18 mouse cellular contexts compared by ENCODE assay signal in the genomic region with DNA sequence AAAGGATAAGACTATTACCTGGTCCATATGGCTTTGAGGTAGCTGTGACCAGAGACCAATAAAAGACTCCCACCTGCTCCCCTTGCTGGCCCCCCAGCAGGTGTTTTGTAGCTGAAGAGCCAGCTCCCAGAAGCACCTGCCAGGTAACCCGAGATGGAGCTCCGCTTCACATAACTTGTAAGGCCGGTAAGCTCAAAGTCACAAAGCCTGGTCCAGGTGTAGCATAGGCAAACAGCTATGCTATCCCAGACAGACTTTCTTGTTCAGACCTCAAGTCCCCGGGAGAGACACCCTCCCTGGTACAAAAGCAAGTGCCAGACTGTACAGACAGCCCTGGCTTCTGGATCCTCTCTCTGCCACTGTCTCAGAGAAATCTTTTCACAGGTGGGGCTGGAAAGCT.
"Had no signal": no experiment of that assay in that cellular context is flagged by ENCODE, and none has a peak within 500 bp of the region (broad histone marks: within the 10 kb centered on the region; RNA-seq: fewer than 3 reads in every experiment).

No protein-coding gene starts in this region.

- H3K4me2 ChIP-seq: liver, embryonic 15.5 days; midbrain, embryonic 11.5 days; midbrain, embryonic 13.5 days; midbrain, embryonic 15.5 days; neural tube, embryonic 12.5 days had no signal

- H3K4me1 ChIP-seq: midbrain, embryonic 13.5 days; midbrain, embryonic 15.5 days had no signal

- H3K27ac ChIP-seq: liver, embryonic 15.5 days; macrophage; midbrain, embryonic 13.5 days; midbrain, embryonic 15.5 days; neural tube, embryonic 12.5 days had no signal

- H3K4me3 ChIP-seq: liver, embryonic 15.5 days; midbrain, embryonic 13.5 days; midbrain, embryonic 15.5 days; neural tube, embryonic 12.5 days had no signal

- H3K9ac ChIP-seq: liver, embryonic 15.5 days; liver, postnatal 0 days; midbrain, embryonic 13.5 days; midbrain, embryonic 15.5 days; neural tube, embryonic 12.5 days had no signal

- H3K9me3 ChIP-seq: liver, embryonic 15.5 days; midbrain, embryonic 15.5 days had no signal

- H3K36me3 ChIP-seq: liver, embryonic 15.5 days; midbrain, embryonic 13.5 days; midbrain, embryonic 15.5 days; neural tube, embryonic 12.5 days had no signal

- ATAC-seq: liver, postnatal 0 days; midbrain, embryonic 13.5 days; midbrain, embryonic 15.5 days had no signal

- H3K27me3 ChIP-seq: liver, embryonic 15.5 days; midbrain, embryonic 13.5 days; midbrain, embryonic 15.5 days; neural tube, embryonic 12.5 days had no signal

- DNase-seq: liver, postnatal 0 days; lung, adult 2 months; lung, postnatal 14 days; lung, postnatal 36 days; retina, postnatal 1 day; right cerebral cortex, adult 18-20 months; right cerebral cortex, postnatal 25 days; right cerebral cortex, postnatal 4 days; spleen, adult 18-20 months; thymus, adult 2 months; thymus, postnatal 25 days; thymus, postnatal 4 days had no signal
